Mouse (Mus musculus) ES-CJ7 (cell line): Measurements from ENCODE around the gene Islr.

ENCODE experiments used
- DNase-seq: peaks from one replicate; pipeline ENCODE4 v3.0.0; 2011; ENCODE audit warnings: low read depth, low spot score

Gene Islr

DNA sequence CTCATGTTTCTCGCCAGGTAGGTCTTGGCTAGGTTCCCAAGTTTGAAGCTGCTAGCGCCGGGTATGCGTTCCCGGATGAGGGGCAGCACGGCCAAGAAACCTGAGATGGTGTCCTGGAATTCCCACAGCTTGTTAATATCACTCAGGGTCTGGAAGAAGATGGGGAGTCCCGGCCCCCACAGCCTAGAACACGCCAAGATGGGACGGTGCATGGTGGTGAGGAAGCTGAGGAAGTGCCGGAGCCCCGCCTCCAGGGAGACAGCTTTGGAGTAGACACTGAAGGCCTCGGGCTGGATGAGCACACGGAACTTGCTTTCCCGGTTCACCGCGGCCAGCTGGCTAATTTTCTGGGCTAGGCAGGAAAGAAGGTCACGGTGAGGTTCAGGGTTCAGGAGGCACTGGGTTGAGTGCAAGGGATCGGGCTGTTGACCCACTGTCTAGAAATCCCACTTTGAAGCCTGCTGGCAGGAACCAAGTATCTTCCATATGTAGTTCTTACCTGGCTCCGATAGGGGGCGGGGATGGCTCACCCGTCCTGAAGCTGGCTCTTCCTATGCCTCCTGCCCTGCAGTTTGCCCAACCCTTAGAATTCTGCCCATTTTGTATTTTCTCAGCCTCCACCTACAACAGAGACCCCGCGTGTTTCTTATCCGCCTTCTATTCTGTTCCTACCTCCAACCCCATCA lies 16.3 kb upstream of the Islr start:
- DNase-seq, result peak; percentile 80

DNA sequence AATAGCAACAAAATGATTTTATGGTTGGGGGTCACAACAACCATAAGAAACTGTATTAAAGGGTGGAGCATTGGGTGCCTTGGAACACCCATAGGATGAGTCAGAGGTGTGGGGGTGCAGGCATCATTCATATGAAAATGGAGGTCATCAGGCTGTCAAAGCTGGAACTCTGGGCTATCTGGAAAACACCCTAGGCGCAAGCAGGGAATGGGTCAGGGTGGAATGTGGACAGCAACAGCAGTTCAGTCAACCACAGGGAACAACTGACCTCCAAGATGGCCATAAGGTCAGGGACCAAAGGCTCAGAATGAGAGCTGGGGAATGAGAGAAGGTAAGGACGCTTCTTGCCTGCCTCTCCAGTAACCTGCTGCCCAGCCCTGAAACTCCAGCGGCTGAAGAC lies 14.4 kb upstream of the Islr start:
- DNase-seq, result no peak

DNA sequence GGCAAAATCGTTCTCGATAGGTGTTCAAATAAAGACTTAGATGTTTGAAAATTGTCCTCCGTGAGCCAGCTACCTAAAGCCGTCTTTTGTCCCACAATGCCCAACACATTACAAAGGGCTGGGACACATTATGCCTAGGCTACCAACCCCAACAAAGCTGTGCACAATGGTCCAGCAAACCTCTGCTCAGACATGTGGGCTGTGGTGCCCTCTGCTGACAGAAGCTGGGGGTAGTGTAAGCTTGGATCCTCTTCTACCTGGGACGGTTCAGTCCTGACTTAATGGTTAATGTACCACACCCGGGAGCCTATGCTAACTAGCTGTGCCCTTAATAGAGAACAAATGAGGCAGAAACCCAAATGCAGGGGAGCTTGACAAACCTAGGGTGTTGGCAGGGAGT lies 12.3 kb upstream of the Islr start:
- peak; percentile 83 for DNase-seq

DNA sequence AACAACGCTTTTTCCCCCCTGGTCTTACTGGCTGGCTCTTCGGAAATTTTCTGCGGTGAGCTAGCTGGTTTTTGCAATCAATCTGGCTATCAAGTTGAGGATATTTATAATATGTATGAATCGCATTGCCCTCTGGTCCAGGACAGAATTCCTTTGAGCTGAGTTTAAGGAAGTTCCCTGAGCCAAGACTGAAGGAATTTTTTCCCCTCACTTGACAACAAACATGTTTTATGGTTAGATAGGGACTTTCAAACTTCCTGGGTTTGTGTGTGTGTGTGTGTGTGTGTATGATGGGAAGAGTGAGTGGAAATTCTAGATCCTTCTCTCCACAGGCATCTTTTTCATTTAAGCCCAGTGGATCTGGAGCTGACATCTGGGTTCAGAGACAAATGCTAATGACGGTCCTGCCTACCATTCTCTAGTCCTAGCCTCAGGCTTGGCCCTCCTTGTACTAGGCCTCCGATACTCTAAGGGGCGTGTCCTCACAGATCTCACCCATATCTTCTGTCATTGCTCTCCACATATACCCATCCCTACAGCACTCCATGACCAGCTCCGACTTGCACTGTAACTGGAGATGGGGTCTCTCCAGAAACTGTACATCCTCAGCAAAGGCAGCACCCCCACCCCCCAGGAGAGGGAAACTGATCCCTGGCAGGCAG lies 10.5 kb upstream of the Islr start:
- no peak for DNase-seq

DNA sequence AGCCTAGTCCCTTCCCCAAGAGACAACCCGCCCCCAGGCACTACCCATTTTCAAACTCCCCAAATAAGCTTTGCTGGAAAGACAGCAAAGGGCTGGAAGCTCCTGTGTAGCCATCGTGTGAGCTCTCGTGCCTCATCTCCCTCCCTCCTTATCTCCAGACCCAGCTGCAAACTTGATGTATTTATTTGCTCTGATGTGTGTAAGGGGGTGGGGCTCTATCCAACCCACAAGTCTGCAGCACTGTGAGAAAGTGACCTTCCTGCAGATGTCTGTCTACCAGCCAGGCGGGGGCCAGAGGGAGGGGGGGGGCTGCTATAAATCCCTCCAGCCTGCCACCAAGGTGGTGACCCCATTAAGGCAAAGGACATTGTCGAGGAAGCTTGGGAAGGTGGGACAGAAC lies 9.8 kb upstream of the Islr start:
- DNase-seq, result no peak

DNA sequence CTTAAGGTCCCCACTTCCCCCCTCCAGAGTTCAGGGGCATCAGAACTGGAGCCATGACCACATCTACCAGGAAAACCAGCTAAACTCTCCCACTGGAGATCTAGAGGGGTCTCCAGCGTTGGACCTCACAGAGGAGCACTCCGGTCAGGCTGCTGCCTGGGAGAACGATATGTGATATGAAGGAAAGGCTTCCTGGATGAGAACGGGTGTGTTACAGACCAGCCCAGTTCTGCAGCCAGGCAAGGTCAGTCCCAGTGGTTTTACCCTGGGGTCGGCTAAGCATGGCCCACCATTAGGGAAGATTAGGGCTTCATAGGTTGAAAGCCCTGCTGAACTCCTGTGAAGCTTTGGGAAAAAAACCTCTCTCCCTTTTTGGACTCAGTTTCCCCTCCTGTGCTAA lies 9.3 kb upstream of the Islr start:
- no peak for DNase-seq

DNA sequence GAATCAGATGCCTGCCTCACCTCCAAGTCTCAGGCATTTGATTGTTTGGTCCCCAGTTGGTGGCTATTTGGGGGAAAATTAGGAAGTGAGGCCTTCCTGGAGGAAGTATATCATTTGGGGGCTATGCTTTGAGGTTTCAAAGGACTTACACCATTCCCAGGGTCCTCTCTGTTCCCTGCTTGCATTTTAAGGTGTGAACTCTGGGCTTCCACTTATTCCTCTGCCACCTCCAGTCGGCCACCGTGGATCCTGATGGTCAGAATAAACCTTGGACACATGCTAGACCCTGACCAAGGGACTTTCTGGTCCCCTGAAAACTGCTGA lies 6.2 kb upstream of the Islr start:
- no peak for DNase-seq

DNA sequence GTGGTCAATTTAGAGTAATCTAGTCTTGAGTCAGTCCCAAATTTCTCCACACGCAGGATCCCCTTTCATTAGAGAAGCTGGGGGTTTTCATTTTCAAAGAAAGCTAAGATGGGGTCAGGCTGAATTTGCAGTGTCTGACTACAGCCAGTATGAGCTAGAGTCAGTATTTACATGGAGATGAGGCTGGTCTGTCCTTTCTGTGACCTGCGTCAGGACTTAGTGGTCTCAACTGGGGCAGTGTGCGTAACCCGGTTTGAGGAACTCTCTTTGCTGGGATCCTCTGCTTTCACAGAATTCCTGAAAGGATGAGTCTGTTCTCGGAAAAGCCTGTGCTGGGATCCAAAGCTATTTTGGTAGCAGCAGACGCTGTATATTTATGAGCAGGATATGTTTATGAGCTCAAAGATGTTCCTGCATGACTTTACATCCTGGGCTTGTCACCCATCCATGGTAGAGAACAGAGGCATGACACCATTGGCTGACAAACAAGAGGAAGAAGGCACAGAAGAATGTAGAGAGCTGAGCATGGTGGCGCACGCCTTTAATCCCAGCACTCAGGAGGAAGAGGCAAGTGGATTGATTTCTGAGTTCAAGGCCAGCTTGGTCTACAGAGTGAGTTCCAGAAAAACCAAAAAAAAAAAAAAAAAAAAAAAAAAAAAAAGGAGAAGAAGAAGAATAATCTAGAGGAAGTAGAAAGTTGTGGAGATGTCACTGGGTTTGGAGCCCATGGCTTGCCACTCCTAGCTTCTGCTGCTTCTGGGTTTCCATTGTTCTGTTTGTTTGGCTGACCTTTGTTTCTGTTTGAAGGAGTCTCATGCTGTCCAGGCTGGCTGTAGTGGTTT lies 5.6 kb upstream of the Islr start:
- peak; percentile 75 for DNase-seq

DNA sequence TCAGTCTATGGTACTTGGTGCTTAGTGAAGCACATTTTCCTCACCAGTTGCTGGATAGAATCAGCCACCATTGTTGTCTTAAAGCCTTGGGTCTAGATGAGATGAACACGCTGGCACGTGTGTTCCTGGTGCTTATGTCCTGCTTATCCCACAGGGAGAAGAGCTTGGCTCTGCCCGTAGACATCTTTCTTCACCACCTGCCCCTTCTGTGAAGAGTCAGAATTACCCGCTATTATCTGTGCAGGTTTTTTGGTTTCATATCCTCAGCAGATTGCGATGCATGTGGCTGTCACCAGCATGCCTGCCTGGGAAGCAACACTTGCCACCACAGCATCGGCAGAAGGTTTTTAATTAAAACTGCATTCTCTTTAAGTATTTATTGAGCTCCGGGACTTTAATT lies 1.9 kb upstream of the Islr start:
- no peak for DNase-seq

DNA sequence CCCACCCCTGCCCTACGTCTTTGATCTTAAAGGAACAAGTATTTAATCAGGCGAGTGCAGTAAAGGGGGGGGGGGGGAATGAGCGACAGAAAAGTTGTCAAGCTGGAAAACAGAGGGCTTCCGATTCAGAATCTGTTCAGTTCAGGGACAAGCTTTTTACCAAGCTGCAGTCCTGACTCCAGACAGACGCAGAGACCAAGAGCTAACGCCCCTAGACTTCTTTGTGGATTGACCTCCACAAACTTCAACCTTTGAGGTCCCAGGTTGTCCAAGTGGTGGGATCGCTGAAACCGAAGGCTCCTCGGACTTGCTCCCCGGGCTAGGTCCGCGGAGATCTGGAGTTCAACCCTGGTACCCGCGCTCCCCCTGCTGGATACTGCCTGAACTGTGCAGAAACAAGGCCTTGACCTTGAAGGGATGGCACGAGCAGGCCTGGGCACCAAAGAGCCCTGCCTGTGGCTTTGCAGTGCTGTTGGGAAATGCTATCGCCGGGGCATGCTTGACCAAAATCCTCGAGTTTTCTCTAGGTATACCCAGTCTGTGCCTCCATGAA lies 418 bp upstream of the Islr start:
- DNase-seq, result peak; percentile 92

DNA sequence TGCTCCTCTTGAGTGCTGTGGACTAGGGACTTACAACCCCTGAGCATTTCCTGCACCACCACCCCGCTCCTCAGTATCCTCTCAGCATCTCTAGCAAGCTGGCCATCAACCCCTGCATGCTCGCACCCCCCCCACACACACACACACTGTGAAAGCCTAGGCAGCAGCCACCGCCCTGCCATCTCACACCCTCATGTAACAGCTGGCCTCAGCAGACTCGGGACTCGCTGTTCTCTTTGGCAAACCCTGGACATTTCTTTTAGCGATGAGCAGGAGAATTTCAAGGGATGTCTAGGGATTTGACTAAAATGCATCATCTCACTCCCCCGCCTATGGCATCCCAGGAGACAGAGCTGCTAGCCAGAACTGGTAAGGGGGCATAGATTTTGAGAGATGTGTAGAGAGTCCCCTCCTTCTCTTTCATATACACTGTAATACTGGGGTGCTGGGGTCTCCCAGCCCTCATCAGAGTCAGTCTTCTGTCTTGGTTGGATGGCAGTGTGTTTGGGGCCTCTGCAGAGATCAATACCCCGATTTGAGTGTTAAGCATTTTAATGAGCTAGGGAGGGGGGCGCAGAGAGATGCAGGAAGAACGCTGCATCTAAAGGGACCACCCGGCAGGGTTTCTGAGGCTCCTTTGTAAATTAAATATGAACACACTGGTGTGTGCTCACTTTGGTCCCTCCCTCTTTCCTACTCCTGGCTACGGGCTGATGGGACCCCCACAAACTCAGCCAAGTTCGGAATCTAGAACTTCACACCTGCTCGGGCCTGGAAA lies 1.2 kb downstream of the Islr start:
- DNase-seq, result no peak

DNA sequence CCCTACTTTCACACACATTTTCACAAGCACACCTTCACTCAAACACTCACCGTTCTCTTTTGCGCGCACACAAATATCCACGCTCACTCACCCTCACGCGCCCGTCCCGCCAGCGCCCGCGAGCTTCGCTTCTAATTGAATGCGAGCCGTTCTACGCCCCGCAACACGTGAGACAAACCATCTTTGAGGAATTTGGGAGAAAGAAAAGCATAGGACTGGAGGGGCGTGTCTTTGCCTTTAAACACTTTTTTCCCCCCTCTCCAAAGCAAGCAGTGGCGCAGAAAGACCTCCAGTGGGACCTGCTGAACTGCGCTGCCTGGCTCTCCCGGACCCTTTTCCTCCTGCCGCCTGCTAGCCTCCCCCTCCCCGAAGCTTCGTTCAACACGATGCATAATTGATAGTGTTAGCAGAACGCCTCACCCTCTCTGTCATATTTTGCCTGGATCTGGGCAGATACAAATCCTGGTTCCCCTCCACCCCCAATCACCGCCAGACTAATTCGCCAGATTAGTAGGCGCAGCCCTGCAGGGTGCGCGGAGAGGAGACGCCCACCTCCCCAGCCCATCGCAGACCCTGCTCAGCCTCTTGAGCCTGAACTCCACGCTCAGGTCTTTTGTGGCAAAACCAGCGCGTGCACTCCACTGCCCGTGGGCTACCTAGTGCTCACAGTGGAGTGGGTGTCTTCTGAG lies 2.1 kb downstream of the Islr start:
- DNase-seq, result no peak

DNA sequence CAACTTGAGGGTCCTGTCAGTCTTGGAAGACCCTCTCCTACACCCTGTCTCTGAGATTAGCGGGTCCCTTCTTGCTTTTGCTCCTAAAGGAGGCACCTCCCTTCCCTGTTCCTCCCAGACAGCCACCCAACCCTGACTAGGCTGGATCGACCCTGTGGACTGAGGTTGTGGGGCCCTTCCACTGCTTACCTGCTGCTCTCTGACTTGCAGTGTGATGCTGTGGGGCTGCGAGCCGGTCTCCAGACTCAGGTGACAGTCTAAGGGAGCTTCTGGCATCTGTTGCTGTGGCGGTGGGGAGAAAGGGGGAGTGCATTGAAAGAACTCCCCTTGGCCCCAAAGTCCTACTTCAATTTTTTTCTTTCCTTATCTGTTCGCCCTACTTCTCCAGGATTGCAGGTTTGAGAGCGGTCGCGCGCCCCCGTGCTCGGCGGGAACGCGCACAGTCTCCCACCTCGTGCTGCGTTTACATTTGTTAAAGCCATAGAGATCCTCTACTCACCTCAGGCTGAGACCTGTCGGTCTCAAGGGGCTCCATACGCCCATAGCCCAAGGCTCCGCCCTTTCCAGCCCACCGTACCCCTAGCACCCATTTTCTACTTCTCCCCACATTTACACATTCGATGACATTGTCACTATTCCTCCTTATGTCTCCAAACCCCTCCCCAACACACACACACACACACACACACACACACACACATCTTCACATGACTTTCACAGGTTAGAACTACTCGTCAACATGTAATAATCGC lies 2.8 kb downstream of the Islr start:
- no peak for DNase-seq

DNA sequence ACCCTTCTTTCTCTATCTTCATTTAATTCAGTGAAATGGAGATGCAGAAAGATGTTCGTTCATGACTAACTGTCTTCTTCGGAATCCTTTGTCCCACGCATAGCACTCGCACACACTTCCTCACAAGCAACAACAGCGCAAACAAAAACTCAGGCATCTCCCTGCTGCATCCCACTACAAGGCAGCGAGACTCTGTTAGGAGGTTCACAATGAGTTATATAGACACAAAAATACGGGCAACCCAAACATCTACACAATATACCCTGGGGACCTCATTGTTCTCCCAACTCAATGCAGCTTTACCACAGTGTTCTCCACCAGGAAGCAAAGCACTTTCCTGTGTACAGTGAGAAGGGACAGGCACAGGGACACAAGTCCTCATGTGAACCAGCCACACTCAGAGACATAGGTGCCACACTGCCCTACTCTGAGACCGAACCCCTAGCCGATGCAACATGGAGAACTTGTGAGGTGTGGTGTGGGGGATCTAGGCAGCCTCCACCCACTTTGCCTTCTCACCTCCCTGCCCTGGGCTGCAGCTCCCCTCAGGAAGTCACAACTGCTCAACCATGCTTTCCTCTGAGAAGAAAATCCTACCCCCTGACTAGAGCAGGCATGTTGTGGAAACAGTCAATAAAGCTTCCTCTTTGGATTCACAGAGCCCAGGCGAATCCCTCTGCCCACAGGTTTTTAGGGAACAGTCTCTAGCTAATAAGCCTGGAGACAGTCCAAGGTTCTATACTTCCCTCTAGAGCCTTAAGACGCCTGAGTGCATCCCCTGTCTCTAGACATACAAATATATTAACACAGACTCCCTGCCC lies 3.6 kb downstream of the Islr start:
- no peak for DNase-seq

DNA sequence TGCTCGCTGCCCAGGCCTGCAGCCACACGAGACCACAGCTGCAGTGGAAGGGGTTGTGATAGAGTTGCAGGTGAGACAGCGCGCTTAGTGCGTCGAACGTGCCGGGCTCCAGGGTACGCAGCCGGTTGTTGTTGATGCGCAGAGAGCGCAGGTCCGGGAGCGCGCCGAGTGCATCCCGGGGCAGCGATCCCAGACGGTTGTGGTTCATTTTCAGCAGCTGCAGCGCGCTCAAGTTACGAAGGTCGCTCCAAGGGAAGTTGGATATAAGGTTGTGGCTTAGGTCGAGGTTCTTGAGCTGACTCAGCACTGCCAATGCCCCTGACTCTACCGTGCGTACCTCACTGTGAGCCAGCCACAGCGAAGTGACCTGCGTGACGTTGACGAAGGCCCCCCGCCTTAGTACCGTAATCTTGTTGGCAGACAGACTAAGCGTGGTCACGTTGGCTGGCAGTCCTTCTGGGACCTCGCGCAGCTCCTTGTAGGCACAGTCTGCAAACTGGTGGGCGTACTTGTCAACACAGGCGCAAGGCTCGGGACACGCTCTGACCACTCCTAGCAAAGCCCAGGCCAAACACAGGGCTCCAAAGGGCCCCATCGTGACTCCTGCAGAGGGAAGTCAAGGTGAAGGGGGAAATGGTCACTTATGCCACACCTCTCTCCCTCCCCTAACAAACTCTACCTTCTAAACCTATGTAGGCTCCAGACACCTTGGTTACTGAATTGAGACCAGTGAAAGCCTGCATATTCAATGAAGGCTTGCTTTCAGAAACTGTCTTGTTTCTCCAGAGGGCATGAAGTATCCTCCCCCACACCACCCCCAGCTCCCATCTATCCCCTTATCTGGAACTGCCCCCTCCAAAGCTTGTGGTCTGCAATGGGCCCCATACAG lies 4.5 kb downstream of the Islr start:
- no peak for DNase-seq

DNA sequence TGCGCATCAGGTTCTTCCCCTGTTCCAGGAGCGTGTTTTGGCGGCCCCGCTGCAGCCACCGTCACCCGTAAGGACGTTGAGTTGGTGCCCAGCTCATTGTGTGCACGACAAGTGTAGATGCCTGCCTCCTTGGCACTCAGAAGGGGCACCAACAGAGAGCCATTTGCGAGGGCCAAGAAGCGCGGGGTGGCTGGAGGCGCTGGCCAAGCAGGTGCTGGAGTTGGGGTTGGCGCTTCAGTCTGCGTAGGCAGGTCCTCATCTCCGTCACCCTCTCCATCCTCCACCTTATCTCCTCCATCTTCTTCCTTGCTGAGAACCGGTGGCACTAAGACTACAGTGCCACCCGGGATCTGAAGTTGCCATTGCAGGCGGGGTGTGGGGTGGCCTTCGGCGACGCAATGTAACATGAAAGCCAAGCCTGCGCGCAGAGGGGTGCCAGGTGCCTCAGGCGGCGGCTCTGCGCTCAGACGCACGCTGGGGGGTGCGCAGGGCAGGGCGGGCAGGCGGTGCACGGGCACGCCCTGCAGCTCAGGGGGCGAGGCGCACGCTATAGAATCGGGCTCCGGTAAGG lies 5.2 kb downstream of the Islr start:
- no peak for DNase-seq

DNA sequence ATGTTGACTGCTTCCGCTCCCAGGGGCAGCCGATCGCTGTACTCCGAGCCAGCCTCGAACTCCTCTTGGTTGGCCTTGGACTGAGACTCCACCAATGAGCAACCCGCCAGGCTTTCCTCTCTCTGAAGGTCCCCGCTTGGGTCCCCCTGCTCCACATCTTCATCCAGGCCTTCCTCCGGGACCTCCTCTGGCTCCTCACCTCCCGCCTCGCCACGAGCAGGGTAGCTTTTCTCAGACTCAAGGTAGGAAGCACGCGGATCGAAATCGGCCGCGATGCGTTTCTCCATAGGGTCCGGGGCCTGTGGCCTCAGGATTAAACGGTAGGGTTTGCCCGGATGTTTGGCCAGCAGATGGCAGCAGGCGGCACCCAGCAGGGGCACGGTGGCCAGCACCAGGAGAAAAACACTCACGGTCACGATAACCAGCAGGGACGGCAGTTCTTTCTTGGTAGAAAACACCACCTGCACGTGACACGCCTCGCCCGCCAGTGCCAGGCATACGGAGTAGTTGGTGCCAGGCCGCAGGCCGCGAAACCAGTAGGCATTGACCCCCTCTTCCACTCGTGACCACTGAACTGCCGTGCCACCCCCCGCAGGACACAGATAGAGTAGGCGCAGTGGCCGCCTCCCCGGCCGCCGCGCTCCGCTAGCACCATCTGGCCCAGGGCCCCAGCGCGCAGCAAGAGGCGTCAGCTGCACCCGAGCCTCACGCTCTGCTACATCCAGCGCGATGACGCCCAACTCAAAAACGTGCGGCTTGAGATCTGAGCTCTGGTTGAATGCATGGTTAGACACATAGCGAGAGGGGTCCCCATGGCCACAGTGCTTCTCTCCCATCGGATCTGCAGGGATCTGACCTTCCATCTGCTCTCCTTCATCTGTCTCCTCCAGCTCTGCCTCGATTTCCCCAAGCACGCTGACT lies 6.1 kb downstream of the Islr start:
- DNase-seq, result no peak
